Mouse (Mus musculus): ENCODE measurements around the gene Cul4a. TPM values are rescaled to one million over a fixed set of nuclear protein-coding genes. Genes with fewer than 3 reads are reported as not detected.

Gene Cul4a
- total and polyA plus RNA-seq, 3 experiments: 15.6 to 27.0 (median 23.9) TPM

DNA sequence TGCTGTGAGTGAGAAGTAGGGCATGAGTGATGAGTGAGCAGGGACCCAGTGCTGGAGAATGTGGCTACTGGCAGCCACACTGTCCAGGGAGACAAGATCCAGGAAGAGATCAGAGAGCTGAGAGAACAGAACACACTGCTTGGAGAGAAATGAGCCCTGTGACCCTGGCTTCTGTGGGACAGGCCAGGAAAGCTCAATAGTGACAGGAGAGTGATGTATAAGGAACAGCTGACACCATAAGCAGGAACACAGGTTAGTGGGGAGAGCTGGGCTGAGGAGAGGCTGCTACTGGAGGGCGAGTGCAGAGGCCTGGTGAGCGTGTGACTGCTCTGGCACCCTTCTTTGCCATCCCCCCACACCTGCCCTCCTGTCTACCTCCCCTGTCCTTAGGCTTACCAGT is 45.5 kb downstream of the Cul4a start:
- Histone ChIP-seq H3K4me1 (ENCODE audit: control insufficient read depth in 1 of 2, insufficient read depth in 2 of 2) (peaks cover 6 to 16% of the 10 kb centered on the region in 2 experiments; a peak in 3 of 4 replicates), H3K27me3 (replicated peaks) (peaks cover 2% of the 10 kb centered on the region), H3K27ac (ENCODE audit: insufficient read depth, low read depth) (no peak overlapping the region), H3K4me2 (ENCODE audit: insufficient read depth, low read depth, poor library complexity, severe bottlenecking) (no peak overlapping the region), H3K9me3 (replicated peaks; ENCODE audit: low read length) (no peaks in the 10 kb centered on the region), H3K4me3 (replicated peaks in 1 of 3; ENCODE audit: low read depth in 2 of 3, low read length in 2 of 3, poor library complexity in 1 of 3) (no peak overlapping the region), H3K36me3 (replicated peaks in 1 of 2; ENCODE audit: control insufficient read depth in 1 of 2, insufficient read depth in 1 of 2, low read length in 1 of 2) (peaks cover 12 to 22% of the 10 kb centered on the region in 2 experiments), H3K79me2 (replicated peaks; ENCODE audit: control insufficient read depth, extremely low read depth, insufficient read depth, poor library complexity, severe bottlenecking) (no peaks in the 10 kb centered on the region), H3K9ac (ENCODE audit: insufficient read depth, low read depth) (no peak overlapping the region)
- DNase-seq (ENCODE audit: extremely low read depth): no peak
- dilution Hi-C loops (cut with MboI; ENCODE audit: extremely low pct_ligation_motif_present, extremely low pct_unique_long_range_greater_than_20kb, low sequenced_read_pairs): no loop called here
- in situ Hi-C loops (cut with MboI; ENCODE audit: low pct_ligation_motif_present, low pct_unique_long_range_greater_than_20kb, low sequenced_read_pairs): no loop called here
- no peak for TF ChIP-seq PAX5 (IDR thresholded peaks at IDR 0.05; ENCODE audit: low read length)
- no peak for TF ChIP-seq POLR2A (IDR thresholded peaks at IDR 0.05; ENCODE audit: low read depth, low read length)
- TF ChIP-seq HCFC1 (IDR thresholded peaks at IDR 0.05; ENCODE audit: low read depth, low read length): no peak
- TF ChIP-seq MAFK (IDR thresholded peaks at IDR 0.05; ENCODE audit: insufficient replicate concordance, low read length): no peak
- TF ChIP-seq IRF4 (IDR thresholded peaks at IDR 0.05; ENCODE audit: low read depth, low read length): no peak
- no peak for TF ChIP-seq ELF1 (IDR thresholded peaks at IDR 0.05; ENCODE audit: low read depth, low read length)
- no peak for TF ChIP-seq USF2 (conservative IDR thresholded peaks at IDR 0.05; ENCODE audit: low read depth, low read length)
- no peak for TF ChIP-seq MYC (IDR thresholded peaks at IDR 0.05; ENCODE audit: low read depth, low read length)
- TF ChIP-seq ZKSCAN1 (IDR thresholded peaks at IDR 0.05; ENCODE audit: borderline replicate concordance, low read depth, low read length): no peak
- TF ChIP-seq MEF2A (IDR thresholded peaks at IDR 0.05; ENCODE audit: borderline replicate concordance, low read depth, low read length): no peak
- no peak for TF ChIP-seq SMC3 (IDR thresholded peaks at IDR 0.05; ENCODE audit: low read depth, low read length)
- TF ChIP-seq KAT2A (IDR thresholded peaks at IDR 0.05; ENCODE audit: insufficient replicate concordance, low read length): no peak

DNA sequence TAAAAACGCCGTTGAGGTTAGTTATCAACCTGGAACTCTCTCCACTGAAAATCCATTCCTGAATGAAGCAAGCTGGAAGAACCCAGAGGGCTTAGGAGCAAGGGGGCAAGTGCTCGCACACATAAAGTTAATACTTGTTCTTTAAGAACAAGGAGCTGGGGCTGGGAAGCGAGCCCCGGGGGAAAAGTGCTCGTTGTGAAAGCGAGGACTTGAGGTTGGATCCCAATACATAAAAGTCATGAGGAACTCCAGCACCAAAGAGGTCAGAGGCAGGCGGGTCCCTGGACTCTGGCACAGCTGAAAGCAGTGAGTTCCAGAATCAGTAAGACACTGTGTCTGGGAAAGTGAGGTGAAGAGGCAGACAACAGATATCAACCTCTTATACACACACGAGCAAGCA is 48.7 kb downstream of the Cul4a start:
- Histone ChIP-seq H3K4me2 (ENCODE audit: insufficient read depth, low read depth, poor library complexity, severe bottlenecking) (no peak overlapping the region), H3K27ac (ENCODE audit: insufficient read depth, low read depth) (no peak overlapping the region), H3K9ac (ENCODE audit: insufficient read depth, low read depth) (no peak overlapping the region), H3K4me1 (ENCODE audit: control insufficient read depth in 1 of 2, insufficient read depth in 2 of 2) (peaks cover 6 to 24% of the 10 kb centered on the region in 2 experiments; a peak in 3 of 4 replicates), H3K36me3 (replicated peaks in 1 of 2; ENCODE audit: control insufficient read depth in 1 of 2, insufficient read depth in 1 of 2, low read length in 1 of 2) (peaks cover 0 to 3% of the 10 kb centered on the region in 2 experiments), H3K4me3 (replicated peaks in 1 of 3; ENCODE audit: low read depth in 2 of 3, low read length in 2 of 3, poor library complexity in 1 of 3) (no peak overlapping the region), H3K79me2 (replicated peaks; ENCODE audit: control insufficient read depth, extremely low read depth, insufficient read depth, poor library complexity, severe bottlenecking) (no peaks in the 10 kb centered on the region), H3K9me3 (replicated peaks; ENCODE audit: low read length) (no peaks in the 10 kb centered on the region), H3K27me3 (replicated peaks) (peaks cover 16% of the 10 kb centered on the region)
- TF ChIP-seq JUN (IDR thresholded peaks at IDR 0.05; ENCODE audit: insufficient read depth, low read depth, low read length) (no peak), ETS1 (conservative IDR thresholded peaks at IDR 0.05; ENCODE audit: low read depth, low read length) (no peak), PAX5 (IDR thresholded peaks at IDR 0.05; ENCODE audit: low read length) (no peak), MXI1 (IDR thresholded peaks at IDR 0.05; ENCODE audit: low read depth, low read length) (no peak), TCF12 (IDR thresholded peaks at IDR 0.05; ENCODE audit: low read depth, low read length) (no peak), CHD2 (IDR thresholded peaks at IDR 0.05; ENCODE audit: low read length) (no peak), UBTF (IDR thresholded peaks at IDR 0.05; ENCODE audit: low read depth, low read length) (no peak), USF2 (conservative IDR thresholded peaks at IDR 0.05; ENCODE audit: low read depth, low read length) (no peak), USF1 (IDR thresholded peaks at IDR 0.05; ENCODE audit: low read depth, low read length) (no peak), ZC3H11A (IDR thresholded peaks at IDR 0.05; ENCODE audit: low read depth, low read length) (no peak), CTCF (conservative IDR thresholded peaks at IDR 0.05 in 1 of 2, IDR thresholded peaks at IDR 0.05 in 1 of 2; ENCODE audit: low read depth in 2 of 2, low read length in 2 of 2) (no peak), SMC3 (IDR thresholded peaks at IDR 0.05; ENCODE audit: low read depth, low read length) (no peak), E2F4 (IDR thresholded peaks at IDR 0.05; ENCODE audit: insufficient replicate concordance, low read depth, low read length) (no peak), CHD1 (IDR thresholded peaks at IDR 0.05; ENCODE audit: low read depth, low read length) (no peak), POLR2AphosphoS2 (IDR thresholded peaks at IDR 0.05; ENCODE audit: low read depth, low read length) (no peak), TBP (conservative IDR thresholded peaks at IDR 0.05; ENCODE audit: low read depth, low read length) (no peak), MEF2A (IDR thresholded peaks at IDR 0.05; ENCODE audit: borderline replicate concordance, low read depth, low read length) (no peak), ZMIZ1 (IDR thresholded peaks at IDR 0.05; ENCODE audit: low read depth, low read length) (no peak), ZNF384 (IDR thresholded peaks at IDR 0.05; ENCODE audit: low read depth, low read length) (no peak)
- in situ Hi-C loops (cut with MboI; ENCODE audit: low pct_ligation_motif_present, low pct_unique_long_range_greater_than_20kb, low sequenced_read_pairs) (no loop called here), dilution Hi-C loops (cut with MboI; ENCODE audit: extremely low pct_ligation_motif_present, extremely low pct_unique_long_range_greater_than_20kb, low sequenced_read_pairs) (no loop called here)
- no peak for DNase-seq (ENCODE audit: extremely low read depth)

Measured in CH12.LX (cell line).